Mouse (Mus musculus): ENCODE results near the gene Ppm1m.

Ppm1m gene

DNA sequence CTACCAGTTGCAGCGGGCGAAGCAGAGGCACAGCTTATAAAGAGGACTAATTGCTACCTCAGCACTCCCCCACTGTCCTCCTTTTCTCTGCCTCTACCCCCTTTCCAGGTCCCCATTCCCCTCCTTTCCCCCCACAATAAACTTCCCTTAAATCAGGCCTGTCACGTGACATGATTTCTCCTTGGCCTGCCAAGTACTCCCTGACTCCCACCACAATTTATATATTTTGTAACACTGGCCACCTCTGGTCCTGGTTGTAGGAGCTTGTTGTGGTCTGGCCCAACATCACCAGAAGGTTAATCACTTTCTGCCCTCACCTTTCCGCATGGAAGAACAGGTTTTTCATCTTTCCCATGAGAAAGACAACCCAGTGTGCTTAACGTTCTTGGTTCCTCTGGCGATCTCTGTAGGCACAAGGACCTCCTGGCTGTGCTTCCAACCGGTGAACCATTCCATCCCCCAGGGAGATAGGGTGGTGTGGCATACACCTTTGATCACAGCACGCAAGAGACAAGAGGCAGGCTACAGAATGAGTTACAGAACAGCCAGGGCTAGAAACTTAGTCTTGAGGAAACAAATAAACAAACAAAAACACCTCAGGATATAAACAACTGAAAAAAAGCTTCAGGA lies 21.5 kb upstream of the Ppm1m start:
- DNase-seq (ENCODE audit: low read depth, low spot score) = no peak

DNA sequence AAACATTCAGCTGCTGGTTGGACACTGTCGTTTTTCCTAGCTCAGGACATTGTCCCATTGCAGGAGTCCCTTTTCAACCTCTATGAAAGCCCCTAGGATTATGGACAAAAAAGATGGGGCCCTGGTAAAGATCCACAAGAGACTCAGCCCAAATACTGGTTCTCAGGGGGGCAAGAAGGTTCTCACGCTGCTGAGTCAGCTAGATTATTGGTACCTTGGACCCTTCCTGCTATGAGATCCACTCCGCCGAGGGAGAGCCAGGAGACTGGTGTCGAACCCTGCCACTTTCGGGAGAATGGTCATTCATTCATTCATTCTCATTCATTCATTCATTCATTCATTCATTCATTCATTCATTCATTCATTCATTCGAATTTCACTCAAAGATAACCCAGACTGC lies 17.4 kb upstream of the Ppm1m start:
- DNase-seq (ENCODE audit: low read depth, low spot score) = no peak

DNA sequence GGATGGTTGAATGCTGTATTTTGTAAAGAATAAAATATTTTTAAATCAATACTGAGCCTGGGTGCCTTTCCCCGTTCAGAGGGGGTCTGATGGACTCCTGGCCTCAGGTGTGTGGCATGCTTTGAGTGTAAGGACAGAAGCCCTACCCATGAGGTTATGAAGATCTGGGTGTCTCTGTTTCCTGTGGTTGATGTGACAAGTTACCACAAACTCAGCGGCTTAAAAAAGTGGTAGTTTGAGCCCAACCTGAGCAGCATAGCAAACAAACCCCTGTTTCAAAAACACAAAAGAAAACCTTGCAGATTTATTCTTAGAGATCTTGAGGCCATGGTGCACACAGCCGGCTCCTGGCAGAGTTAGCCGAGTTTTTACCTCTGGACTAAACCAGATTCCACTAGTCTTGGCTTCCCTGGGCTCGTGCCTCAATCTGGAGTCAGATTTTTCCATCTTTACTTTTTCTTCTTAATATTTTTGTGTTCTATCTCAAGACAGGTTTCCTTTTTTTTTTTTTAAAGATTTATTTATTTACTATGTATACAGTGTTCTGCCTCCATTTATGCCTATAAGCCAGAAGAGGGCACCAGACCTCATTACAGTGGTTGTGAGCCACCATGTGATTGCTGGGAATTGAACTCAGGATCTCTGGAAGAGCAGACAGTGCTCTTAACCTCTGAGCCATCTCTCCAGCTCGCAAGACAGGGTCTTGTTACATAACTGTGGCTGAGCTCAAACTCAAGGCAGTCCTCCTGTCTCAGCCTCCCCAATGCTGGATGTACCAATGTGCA lies 16.0 kb upstream of the Ppm1m start:
- no peak for DNase-seq (ENCODE audit: low read depth, low spot score)

GRCm38 (mm10) chr9:106212594-106212981 lies 13.0 kb upstream of the Ppm1m start:
- DNase-seq (ENCODE audit: low read depth, low spot score) = no peak

- DNase-seq (ENCODE audit: low read depth, low spot score) = peak; percentile 91
These were observed 12.4 kb upstream of the Ppm1m start for GRCm38 (mm10) chr9:106211680-106212593.

DNA sequence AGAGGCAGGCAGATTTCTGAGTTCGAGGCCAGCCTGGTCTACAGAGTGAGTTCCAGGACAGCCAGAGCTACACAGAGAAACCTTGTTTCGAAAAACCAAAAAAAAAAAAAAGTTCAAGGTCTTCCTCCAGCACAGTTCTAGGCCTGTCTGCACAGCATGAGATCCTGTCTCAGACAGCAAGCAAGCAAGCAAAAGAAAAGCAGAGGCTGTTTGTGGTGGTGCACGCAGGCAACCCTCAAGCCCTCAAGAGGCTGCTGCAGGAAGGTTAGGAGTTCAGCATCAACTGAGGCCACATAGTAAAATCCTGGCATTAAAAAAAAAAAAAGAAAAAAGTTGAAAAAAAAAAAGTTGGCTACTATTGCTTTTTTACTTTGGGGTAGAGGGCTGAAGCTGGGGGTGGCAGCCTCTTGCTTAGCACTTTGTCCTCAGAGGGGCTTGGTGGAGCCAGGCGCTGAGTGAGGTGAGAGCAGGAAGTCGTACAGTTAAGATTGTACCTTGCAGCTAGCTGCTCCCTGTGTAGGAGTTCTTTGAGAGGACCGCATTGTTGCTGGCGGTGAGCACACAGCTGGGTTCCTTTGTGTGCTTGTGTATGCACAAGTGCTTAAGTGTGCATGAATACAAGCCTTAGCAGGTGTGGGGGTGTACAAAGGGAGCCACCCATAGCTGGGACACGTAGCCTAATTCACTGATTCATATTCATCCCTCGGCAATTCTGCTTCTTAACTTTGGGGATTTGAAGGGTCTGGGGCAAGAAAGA lies 11.5 kb upstream of the Ppm1m start:
- DNase-seq (ENCODE audit: low read depth, low spot score) = no peak

- DNase-seq (ENCODE audit: low read depth, low spot score) = no peak
These were observed 10.4 kb upstream of the Ppm1m start for GRCm38 (mm10) chr9:106209954-106210353.

- no peak for DNase-seq (ENCODE audit: low read depth, low spot score)
These were observed 8.6 kb upstream of the Ppm1m start for GRCm38 (mm10) chr9:106208181-106208580.

GRCm38 (mm10) chr9:106206515-106206914 lies 7.0 kb upstream of the Ppm1m start:
- no peak for DNase-seq (ENCODE audit: low read depth, low spot score)

DNA sequence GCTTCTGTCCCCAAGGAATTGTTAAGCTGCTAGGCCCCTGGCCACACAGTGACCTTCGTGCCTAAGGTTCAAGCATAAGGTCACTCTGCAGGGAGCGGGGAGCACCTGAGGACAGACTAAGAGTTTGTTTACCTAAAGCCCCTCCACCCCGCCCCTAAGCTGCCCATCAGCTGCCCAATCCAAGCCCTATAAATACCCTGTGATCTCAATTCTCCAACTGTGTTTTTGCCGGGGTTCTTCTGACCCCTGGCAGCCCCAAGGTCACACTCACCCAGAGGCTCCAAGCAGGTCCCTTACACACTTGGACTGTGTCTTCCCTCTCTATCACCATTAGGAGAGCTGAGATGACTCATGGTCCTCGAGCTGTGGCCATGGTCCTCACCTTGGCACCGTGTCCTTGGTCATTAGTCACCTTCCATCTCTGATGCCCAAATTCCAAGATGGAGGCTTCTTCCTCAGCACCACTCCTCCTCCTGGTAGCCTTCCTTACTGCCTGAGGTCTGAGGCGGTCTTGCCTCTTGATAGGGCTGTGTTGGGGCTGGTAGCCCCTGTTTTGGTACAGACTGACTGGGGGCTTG lies 6.3 kb upstream of the Ppm1m start:
- no peak for DNase-seq (ENCODE audit: low read depth, low spot score)

DNA sequence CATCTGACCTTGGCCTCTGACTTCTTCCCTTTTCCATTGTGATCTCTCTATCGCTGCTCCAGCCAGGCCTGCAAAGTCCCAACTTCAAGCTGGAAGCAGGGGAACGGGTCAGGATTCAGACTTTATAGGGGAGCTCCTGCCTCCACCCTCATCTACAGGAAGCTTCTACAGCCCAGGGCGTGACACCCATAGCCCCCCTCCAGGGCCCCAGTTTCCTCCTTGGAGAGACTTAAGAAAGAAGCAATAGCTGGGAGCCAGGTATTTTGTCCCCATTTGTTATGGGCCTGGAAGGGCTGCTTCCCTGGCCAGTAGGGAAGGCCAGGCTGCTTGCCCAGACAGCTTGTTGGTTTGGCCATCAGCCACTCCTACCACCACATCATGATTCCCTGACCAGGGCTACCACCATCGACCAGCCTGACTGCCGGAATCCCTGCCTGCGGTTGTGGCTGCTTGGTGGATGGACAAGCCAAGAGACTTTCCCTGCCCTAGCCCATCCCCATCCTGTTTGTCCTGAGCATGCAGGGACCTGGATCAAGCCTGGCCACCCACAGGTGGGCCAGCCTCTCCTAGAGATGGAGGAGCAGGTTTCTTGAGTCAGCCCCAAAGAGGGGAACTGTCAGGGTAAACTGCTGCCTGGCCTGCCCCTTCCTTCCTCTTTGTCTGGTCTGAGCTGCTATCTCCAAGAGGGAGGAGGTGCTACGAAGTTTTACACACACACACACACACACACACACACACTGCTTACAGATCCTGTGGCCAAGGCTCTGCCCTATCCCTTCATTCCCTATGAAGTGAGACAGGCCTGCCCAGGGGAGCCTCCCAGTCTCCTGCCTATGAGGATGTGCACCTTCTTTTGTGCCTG lies 4.7 kb upstream of the Ppm1m start:
- DNase-seq (ENCODE audit: low read depth, low spot score) = no peak

GRCm38 (mm10) chr9:106202819-106203636 lies 3.5 kb upstream of the Ppm1m start, which contains the start of gene Twf2:
Gene Twf2, plus strand, starts transcription at chr9:106203108.
- peak; percentile 79 for DNase-seq (ENCODE audit: low read depth, low spot score)

GRCm38 (mm10) chr9:106201895-106202294 lies 2.3 kb upstream of the Ppm1m start:
- DNase-seq (ENCODE audit: low read depth, low spot score) = no peak

DNA sequence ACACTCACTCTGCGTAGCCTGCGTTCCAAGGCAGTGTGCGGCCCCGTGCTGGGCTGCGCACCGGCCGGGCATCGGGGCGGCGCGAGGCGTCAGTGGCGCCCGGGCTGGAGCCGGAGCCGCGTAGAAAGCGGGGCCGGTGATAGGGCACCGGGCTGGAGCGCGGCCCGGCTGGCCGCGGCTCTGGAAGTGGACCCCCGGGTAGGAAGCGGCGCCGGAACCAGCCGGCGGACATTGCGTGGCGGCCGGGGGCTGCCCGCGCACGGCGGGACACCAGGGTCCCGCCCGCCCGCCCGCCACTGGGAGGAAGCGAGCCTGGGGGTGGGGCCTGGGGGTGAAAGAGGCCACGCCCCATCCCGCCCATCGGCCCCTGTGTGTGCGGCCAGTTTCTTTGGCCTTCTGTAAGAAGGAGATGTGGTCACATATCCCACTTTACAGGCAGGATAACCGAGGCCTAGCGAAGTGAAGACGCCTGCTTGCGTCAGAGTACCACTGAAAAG lies 536 bp downstream of the Ppm1m start:
- DNase-seq (ENCODE audit: low read depth, low spot score) = no peak

- DNase-seq (ENCODE audit: low read depth, low spot score) = no peak
These were observed 1.8 kb downstream of the Ppm1m start for GRCm38 (mm10) chr9:106197732-106198131.

- no peak for DNase-seq (ENCODE audit: low read depth, low spot score)
These were observed 2.3 kb downstream of the Ppm1m start for GRCm38 (mm10) chr9:106197081-106197713.

- DNase-seq (ENCODE audit: low read depth, low spot score) = no peak
These were observed 3.9 kb downstream of the Ppm1m start for GRCm38 (mm10) chr9:106195693-106196092.

GRCm38 (mm10) chr9:106193930-106194807 lies 5.4 kb downstream of the Ppm1m start:
- DNase-seq (ENCODE audit: low read depth, low spot score) = no peak

Measured in WW6 (cell line).